Mouse (Mus musculus) embryonic stem cell, embryonic (primary cell): ENCODE results near the gene Rnls.

ENCODE experiments used
- CTCF ChIA-PET, 4 experiments: fragments of 300-600 bp in 2 of 4; fragments of 350-600 bp in 2 of 4; sonication (Branson Sonifier 250); formaldehyde crosslinking; loops; one replicate each; lab custom pipeline; 2022; ENCODE audit warnings: inconsistent platforms in 2 of 4; lab: Charles Lee
- POLR2A ChIA-PET, 4 experiments: fragments of 300-600 bp in 2 of 4; fragments of 350-600 bp in 2 of 4; sonication (Branson Sonifier 250); formaldehyde crosslinking; loops; one replicate each; lab custom pipeline; 2022; ENCODE audit warnings: antibody characterized with exemption in 4 of 4, inconsistent platforms in 1 of 4; lab: Charles Lee

Gene Rnls

DNA sequence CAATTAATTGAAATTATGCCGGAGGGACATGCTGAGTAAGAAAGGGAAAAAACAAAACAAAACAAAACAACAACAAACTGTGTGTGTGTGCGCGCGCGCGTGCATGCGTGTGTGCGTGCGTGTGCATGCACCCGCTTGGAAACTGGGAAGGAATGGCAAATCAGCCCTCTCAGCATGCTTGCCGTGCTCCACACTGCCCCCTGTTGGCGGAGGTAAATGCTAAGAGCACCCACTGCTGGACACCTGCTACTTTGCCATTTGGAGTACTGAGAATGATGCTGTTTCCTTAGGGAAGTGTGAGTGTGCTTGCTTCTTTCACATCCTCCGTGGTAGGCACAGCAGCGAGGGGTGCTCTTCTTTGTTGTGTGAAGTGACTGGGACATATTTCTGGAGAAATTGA lies 124.1 kb downstream of the Rnls start:
- ChIA-PET POLR2A (no interaction called here), CTCF (interaction anchor here in 1 of 4 experiments (1.1 kb wide), 1 partner anchor 14 kb away, joined by 3 read pairs; no protein-coding TSS in a partner anchor)

DNA sequence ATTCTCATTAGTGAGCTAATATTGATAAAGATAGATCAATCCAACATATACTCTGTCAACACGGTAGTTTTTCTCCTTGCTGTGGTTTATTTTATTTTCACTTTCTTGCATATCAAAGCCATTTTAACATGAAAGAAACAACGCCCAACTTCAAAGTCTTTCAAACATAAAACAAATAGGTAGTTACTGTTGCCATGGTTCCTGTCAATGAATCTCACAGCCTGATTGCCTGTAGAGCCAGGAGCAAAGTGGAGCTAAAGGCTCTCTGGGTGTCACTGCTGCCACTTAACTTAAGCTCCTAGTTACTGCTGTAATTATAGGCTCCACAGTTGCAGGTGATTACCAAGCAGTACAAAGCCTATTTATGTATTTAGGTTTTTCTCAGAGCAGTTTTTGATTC lies 126.8 kb downstream of the Rnls start:
- ChIA-PET CTCF (interaction anchor here in 2 of 4 experiments (0.6 to 0.9 kb wide), 3 partner anchors 38 to 516 kb away, joined by 4 read pairs; no protein-coding TSS in a partner anchor), POLR2A (interaction anchor here in 2 of 4 experiments (1.0 to 1.6 kb wide), 3 partner anchors 127 to 510 kb away, joined by 3 to 5 read pairs (median 5); partner anchors contain the start of gene Rnls (in 1 of the 2))

DNA sequence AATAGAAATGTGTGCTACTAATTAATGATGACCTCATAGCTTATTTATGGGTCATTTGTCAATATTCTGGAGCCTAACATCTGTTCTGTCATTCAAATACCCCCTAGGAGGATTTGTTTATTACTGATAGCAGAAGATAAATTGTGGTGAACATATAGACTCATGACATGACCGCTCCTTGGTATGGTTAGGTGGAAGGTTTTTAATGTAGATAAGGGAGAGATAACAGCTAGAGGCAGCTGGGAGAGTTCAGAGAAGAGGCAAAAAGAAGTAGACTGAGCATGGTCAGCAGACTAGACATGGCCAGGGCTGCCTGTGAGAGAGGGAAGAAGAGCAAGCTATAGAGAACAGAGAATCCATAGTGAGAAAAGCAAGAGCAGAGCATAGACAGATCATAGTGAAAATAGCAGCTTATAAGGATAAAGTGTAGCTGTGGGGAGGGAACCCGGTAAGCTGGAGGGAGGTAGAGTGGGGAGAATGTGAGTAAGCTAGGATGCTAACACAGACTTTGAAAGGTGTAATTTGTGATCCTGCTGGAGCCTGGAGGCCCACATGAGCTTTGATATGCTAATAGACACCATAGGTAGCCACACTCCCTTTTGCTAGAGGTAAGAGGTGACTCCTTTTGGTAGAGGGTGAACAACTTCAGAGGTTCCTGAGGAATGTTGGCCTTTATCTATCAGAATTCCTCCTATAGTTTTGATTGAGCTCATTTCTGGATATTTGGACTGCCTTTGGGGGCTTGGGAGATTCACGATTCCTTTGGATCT lies 127.7 kb downstream of the Rnls start:
- POLR2A ChIA-PET = interaction anchor here in 2 of 4 experiments (0.5 to 1.6 kb wide), 5 partner anchors 18 to 941 kb away, joined by 3 to 5 read pairs (median 5); partner anchors contain the start of gene Rnls (in 1 of the 2)
- CTCF ChIA-PET = interaction anchor here in 3 of 4 experiments (0.9 to 1.0 kb wide), 3 partner anchors 9 to 37 kb away, joined by 3 to 4 read pairs (median 4); no protein-coding TSS in a partner anchor

DNA sequence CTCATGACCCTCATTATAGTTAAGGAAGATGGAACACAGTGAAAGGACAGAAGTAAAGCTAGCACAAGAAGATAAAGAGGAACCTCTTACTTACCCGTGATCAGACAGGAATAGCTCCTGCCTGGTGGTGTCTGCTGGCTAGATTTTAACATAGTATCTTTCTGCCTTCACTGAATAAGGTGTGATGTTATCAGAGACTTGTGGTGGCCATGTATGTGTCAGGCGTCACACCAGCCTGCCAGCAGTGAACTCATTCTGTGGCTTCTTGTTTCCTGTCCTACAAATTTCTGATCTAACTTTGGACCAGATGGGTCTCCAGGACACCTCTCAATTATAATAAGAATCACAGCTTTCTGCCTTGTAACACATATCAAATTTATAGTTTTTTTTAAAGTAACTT lies 129.7 kb downstream of the Rnls start:
- ChIA-PET POLR2A (no interaction called here), CTCF (no interaction called here)

DNA sequence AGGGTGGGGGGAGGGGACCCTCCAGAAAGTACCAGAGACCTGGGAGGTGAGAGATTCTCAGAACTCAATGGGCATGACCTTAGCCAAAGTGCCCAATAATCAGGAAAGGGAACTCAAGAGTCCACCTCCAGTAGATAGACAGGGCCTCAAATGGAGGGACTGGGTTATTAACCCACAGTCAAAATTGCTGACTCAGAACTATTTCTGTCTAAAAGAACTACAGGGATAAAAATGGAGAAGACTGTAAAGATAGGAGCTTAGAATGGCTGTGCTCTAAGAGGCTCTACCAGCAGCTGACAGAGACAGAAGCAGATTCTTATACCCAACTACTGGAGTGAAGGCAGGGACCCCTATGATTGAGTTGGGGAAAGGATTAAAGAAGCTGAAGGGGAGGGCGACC lies 132.9 kb downstream of the Rnls start:
- ChIA-PET CTCF (no interaction called here), POLR2A (no interaction called here)

DNA sequence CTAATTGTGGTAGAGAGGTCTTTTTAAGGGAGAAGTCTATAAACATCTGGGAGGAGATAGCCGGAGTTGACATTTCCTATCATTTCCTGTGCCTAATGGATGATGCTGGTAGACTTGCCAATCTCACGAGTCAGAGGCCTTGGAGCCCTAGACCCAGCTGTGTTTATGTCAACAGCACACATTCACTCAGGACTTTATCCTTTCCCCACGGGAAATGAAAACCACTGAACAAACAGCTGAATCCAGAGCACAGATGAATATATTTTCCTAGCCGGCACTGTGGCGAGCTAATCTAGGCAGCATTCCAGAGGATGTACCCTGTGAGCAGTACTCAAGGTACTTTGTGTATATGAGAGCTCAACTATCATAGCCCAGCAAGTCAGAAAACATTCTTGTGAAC lies 138.2 kb downstream of the Rnls start:
- ChIA-PET POLR2A (no interaction called here), CTCF (interaction anchor here in 1 of 4 experiments (0.5 kb wide), 1 partner anchor 15 kb away, joined by 3 read pairs; no protein-coding TSS in a partner anchor)

DNA sequence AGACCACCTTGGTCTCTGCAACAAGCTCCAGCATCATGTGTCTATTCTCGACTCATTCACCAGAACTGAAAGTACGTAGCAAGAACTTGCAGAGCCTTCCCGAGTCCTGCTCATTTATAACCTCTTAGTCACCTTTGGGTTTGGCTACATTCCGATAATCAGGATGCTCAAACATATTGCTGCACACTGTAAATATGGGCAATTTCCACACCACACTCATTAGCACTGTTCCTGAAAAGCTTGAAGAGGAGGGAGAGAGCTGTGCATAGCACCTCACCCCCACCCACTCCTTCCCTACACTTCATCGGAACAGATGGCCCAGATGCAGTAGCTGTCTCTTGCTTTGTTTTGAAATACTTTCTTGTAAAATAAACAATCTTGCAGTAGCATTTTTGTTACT lies 139.9 kb downstream of the Rnls start:
- CTCF ChIA-PET = no interaction called here
- POLR2A ChIA-PET = no interaction called here

DNA sequence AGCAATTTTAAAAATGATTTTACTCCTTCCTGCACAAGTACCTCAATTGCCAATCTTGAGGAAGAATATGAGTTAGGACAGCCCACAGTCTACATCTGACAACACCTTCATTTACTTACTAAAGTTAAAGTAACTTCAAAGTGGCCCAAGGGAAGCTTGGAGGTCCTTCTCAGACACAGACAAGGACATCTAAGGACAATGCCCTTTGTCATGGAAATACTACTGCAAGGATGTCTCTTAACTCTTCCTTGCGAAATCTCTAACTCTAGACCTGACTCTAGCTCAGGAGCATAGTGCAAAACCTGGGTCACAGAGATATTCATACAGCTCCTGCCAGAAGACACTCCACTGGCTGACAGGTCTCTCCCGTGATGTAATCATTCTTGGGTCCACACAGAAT lies 147.9 kb downstream of the Rnls start:
- ChIA-PET POLR2A (interaction anchor here in 1 of 4 experiments (1.1 kb wide), 1 partner anchor 122 kb away, joined by 3 read pairs; no protein-coding TSS in a partner anchor), CTCF (interaction anchor here in 1 of 4 experiments (0.7 kb wide), 1 partner anchor 17 kb away, joined by 3 read pairs; no protein-coding TSS in a partner anchor)

DNA sequence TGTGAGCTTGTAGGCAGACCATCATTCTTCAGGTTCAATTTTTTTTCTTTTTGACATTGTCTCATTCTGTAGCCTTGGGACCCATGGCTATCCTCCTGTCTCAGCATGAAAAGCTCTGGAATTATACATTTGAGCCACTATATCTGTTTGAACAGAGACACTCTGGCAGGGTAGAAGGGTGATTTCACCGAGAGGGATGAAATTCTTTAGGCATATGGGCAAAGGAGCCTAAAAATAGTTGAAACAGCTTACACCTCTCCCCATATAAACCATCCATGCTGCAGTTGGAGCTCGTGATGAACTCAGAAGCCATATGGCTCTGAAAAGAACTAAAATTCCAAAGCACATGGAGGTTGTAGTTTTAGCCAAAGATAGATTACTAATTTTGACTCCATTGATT lies 151.7 kb downstream of the Rnls start:
- CTCF ChIA-PET = interaction anchor here in 1 of 4 experiments (0.7 kb wide), 1 partner anchor 71 kb away, joined by 3 read pairs; no protein-coding TSS in a partner anchor
- POLR2A ChIA-PET = interaction anchor here in 1 of 4 experiments (0.9 kb wide), 1 partner anchor 10 kb away, joined by 3 read pairs; no protein-coding TSS in a partner anchor

DNA sequence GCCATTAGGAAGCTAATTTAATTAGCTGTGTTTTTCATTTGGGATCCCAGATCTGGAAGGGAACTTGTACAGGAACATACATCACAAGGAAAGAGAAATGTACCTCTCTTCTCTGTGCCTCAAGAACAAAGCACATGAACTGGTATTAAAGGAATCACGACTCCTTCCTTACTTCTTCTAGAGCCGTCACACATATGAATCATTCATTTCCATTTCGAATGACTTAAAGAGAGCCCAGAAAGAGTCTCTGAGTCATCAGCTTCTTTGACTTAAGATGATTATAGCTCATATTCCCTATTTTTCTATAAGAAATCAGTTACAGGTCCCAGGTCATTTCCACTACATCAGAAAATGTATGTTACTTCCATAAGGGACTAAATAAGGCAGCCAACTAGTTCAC lies 159.2 kb downstream of the Rnls start:
- ChIA-PET CTCF (no interaction called here), POLR2A (interaction anchor here in 1 of 4 experiments (0.8 kb wide), 1 partner anchor 506 kb away, joined by 3 read pairs; no protein-coding TSS in a partner anchor)

DNA sequence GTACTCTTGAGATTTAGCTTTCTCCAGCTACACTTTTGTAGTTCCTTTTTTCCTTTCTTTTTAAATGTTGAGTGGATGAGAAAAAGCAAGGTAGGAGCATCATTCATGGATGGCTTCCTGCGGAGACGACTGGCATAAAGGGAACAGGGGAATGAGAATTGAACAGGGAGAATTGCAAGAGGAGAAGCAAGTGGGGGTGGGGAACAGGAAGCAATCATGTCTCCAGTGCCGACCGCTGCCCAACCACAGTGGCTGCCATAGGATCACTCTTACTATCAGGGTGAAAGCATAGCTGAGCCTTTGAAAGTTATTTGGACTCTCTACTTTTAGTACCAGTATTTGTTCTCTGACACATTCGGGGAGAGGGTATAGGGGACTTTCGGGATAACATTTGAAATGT lies 160.8 kb downstream of the Rnls start:
- CTCF ChIA-PET = interaction anchor here in 1 of 4 experiments (0.5 kb wide), 1 partner anchor 176 kb away, joined by 3 read pairs; no protein-coding TSS in a partner anchor
- POLR2A ChIA-PET = no interaction called here

DNA sequence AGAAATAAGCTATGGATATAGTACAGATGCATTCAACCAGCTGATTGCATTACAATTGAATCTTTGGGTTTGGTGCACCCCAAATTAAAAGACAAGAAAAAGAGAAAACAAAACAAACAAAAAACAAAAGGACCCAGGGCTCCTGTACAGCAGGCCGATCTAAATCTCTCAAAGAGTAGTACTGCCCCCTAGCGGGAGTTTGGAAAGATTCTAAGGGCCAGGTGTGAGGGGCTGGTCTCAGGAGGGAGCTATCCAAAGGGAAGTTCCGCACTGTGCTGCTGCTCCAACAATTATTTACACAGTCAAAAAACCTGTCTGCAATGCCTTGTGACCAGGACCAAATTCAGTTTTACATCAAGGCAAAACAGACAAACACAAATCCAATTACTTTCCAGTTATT lies 165.1 kb downstream of the Rnls start:
- ChIA-PET CTCF (interaction anchor here (0.6 to 2.4 kb wide), 43 partner anchors 9 to 1827 kb away, joined by 3 to 14 read pairs (median 3); partner anchors contain the start of gene Pten (in 1 of the 4)), POLR2A (interaction anchor here in 3 of 4 experiments (0.6 to 3.5 kb wide), 6 partner anchors 267 to 512 kb away, joined by 3 to 14 read pairs (median 4); partner anchors contain the start of gene Pten (in 1 of the 3))

DNA sequence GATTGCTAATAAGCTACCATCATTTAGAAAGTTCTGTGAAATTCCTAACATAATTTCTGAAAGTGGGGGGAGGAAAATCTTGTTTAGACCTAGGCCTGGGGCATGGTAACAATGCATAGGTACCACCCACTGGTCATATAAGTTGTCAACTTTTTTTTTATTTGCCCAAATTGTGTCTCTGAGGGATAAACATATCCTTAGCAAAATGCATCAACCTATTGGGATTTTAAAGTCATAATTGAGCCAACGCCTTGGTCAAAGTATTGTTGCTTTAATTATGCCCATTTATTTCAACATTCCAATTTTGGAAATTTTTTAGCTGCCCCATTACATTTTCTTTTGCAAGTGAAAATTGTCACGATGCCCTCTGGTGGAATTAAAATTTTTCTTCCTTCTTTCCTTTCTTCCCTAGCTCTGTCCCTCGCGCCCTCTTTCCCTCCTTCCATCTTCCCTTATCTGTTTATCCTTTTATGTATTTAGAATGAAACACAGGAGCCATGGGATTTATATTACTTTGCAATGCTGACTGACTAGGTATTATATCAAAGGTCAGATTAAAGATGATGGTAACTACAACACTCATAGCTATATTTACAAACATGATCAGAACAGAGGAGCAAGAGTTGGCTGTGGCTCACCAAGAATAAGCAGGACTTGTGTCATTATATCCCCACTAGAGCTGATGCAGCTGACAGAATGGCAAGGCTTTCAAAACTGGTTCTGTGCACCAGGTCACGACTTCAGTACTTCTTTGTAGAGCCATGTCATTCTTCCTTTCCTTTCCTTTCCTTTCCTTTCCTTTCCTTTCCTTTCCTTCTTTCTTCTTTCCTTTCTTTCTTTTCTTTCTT lies 166.0 kb downstream of the Rnls start:
- ChIA-PET POLR2A (interaction anchor here (0.5 to 3.5 kb wide), 6 partner anchors 269 to 1635 kb away, joined by 3 to 14 read pairs (median 4); partner anchors contain the start of gene Pten (in 1 of the 4)), CTCF (interaction anchor here (0.6 to 2.4 kb wide), 17 partner anchors 8 to 715 kb away, joined by 3 to 14 read pairs (median 3); no protein-coding TSS in a partner anchor)

DNA sequence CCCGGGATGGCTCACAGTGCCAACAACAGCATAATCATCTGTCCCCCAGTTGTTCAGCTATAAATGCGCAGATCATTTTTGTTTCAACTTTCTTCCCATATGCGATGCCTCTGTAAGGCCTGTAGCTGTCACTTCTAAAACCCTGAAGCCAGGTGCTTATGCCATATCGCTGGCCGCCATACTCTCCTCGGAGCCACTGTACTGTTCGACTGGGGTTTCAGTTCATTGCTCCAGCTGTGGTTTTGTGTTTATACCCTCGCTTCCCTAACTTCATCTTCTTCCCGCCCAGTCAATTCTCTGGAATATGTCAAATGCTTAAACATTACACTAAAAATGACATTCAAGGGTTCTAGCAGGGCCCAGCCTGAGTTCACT lies 167.1 kb downstream of the Rnls start:
- ChIA-PET CTCF (interaction anchor here in 1 of 4 experiments (1.1 kb wide), 1 partner anchor 476 kb away, joined by 3 read pairs; no protein-coding TSS in a partner anchor), POLR2A (interaction anchor here in 1 of 4 experiments (3.5 kb wide), 1 partner anchor 468 kb away, joined by 14 read pairs; the partner anchor contains the start of gene Pten)

DNA sequence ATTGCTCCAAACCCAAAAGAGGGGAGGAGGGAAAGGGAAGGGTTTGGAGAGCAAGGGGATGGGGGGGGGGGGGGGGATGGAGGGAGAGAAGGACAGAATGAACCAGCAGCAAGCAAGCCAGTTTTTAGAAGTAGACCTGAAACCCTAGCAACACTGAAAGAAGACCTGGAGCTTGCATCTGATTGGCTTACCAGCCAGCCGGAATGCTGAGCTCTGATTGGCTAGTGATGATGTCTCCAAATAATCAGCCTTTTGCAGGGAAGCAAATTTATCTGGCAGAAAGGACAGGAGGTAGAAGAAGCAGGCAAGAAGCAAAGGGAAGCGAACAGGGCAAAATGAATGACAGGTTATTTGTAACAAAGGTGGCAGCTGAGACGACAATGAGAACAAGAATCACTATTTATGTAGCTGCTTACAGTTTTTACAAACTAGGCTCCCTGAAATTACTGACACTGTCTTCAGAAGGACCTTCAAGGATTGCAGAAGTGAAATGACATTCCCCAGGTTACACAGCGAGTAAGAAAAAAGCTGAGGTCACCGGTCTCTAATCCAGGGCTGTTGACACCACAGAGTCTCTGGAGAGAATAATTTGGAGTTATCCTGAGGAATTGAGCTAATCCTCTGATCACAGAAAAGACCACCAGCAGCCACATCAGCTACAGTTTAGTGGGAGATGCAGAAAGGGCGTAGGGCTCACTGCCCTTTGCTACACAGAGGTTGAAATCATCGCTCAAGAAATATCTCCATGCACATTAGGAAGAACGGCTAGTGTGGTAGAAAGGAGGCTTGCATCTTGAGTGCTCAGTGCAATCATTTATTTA lies 167.7 kb downstream of the Rnls start:
- CTCF ChIA-PET = interaction anchor here in 1 of 4 experiments (0.7 to 1.1 kb wide), 2 partner anchors 475 to 1411 kb away, joined by 3 to 4 read pairs; no protein-coding TSS in a partner anchor
- POLR2A ChIA-PET = interaction anchor here in 3 of 4 experiments (0.6 to 3.5 kb wide), 3 partner anchors 55 to 468 kb away, joined by 3 to 14 read pairs (median 7); partner anchors contain the start of gene Pten (in 1 of the 3)

DNA sequence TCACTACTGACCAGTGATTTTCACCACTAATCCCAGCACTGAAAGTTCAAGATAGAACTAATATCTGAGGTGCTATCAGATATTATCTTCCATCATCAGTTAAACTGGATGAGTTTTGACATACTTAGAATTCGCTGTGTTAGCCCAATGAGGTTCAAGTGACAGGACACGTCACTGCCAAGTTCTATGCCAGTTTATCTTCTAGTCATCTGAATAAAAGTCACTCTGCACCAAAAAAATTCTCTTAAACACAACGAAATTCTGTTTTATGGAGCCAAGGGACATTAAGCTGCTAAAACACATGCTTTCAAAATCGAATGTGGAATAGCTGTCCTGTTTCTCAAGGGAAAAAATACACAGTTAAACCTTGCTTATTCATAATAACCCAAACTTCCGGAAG lies 168.3 kb downstream of the Rnls start:
- ChIA-PET POLR2A (interaction anchor here in 2 of 4 experiments (0.6 to 0.9 kb wide), 3 partner anchors 10 to 742 kb away, joined by 3 read pairs; no protein-coding TSS in a partner anchor), CTCF (interaction anchor here in 1 of 4 experiments (1.1 kb wide), 1 partner anchor 474 kb away, joined by 3 read pairs; no protein-coding TSS in a partner anchor)

DNA sequence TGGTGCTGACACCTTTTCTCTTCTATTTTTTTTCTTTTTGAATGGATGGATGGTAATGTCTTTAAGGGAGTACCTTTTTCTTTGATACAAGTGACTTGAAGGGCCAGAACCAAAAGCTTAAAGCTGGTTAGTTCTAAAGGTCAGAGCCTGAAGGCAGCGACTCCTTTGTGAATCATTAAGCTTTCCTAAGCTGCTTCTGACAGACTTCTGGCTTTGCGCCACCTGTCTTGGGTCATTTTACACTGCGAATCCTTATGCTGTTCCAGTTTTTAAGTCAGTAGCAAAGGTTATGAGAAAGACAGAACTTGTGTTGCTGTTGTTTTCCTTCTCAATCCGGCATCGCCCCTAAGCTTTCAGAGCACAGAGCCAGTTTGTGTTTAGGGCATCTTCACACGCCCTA lies 168.8 kb downstream of the Rnls start:
- CTCF ChIA-PET = no interaction called here
- POLR2A ChIA-PET = interaction anchor here in 2 of 4 experiments (0.6 to 0.9 kb wide), 3 partner anchors 10 to 742 kb away, joined by 3 read pairs; no protein-coding TSS in a partner anchor
